ENCODE assay signal across 8 mouse cellular contexts in genomic region chr1:192770130-192770494, GRCm38 (mm10). TPM values are rescaled to one million over a fixed set of nuclear protein-coding genes. Genes with fewer than 3 reads are reported as not detected.
DNase-seq lines count a peak whose midpoint lies in the region; ATAC-seq and TF ChIP-seq lines count a peak whose summit lies in the region.

No protein-coding gene starts in this region.

- H3K4me3 ChIP-seq in forebrain, embryonic 13.5 days, result peak overlapping the region; percentile 66
- H3K4me3 ChIP-seq in layer of hippocampus, adult 2 months, result peak overlapping the region; percentile 81
- peak overlapping the region; percentile 75 for H3K4me3 ChIP-seq in stomach, postnatal 0 days (ENCODE audit: low read depth, low read length)

- no peaks in the 10 kb centered on the region for H3K27me3 ChIP-seq in forebrain, embryonic 13.5 days
- H3K27me3 ChIP-seq in stomach, postnatal 0 days (ENCODE audit: control insufficient read depth, insufficient read depth, low read length), result no peaks in the 10 kb centered on the region

- TF ChIP-seq CTCF in layer of hippocampus, adult 2 months (conservative IDR thresholded peaks at IDR 0.05), result no peak
- no peak for TF ChIP-seq CTCF in stomach, postnatal 0 days (IDR thresholded peaks at IDR 0.05; ENCODE audit: low read depth)

- peak; percentile 90 for ATAC-seq in forebrain, embryonic 13.5 days
- ATAC-seq in megakaryocyte-erythroid progenitor cell, adult 5-6 weeks (replicated peaks; ENCODE audit: low FRiP score, low TSS enrichment, poor library complexity, severe bottlenecking), result peak; percentile 48
- ATAC-seq in stomach, postnatal 0 days (ENCODE audit: low FRiP score, low TSS enrichment), result peak; percentile 49

- no peak for TF ChIP-seq EP300 in stomach, postnatal 0 days (optimal IDR thresholded peaks at IDR 0.05)

- H3K36me3 ChIP-seq in forebrain, embryonic 13.5 days (ENCODE audit: poor library complexity, severe bottlenecking), result no peaks in the 10 kb centered on the region
- H3K36me3 ChIP-seq in stomach, postnatal 0 days (ENCODE audit: control insufficient read depth, insufficient read depth, low read length), result no peaks in the 10 kb centered on the region

- peak overlapping the region; percentile 91 for H3K9ac ChIP-seq in forebrain, embryonic 13.5 days
- peak overlapping the region; percentile 75 for H3K9ac ChIP-seq in stomach, postnatal 0 days (ENCODE audit: low read length)

- H3K9me3 ChIP-seq in forebrain, embryonic 13.5 days (replicated peaks), result no peaks in the 10 kb centered on the region
- no peaks in the 10 kb centered on the region for H3K9me3 ChIP-seq in stomach, postnatal 0 days (ENCODE audit: control insufficient read depth, low read length)

- peak overlapping the region; percentile 85 for H3K27ac ChIP-seq in forebrain, embryonic 13.5 days
- H3K27ac ChIP-seq in layer of hippocampus, adult 2 months, result peak overlapping the region; percentile 98
- peak overlapping the region; percentile 93 for H3K27ac ChIP-seq in stomach, postnatal 0 days (replicated peaks)

- H3K4me2 ChIP-seq in forebrain, embryonic 13.5 days, result peak overlapping the region; percentile 86
- H3K4me2 ChIP-seq in stomach, postnatal 0 days (replicated peaks; ENCODE audit: low read depth), result peak overlapping the region; percentile 100

- peak; percentile 38 for DNase-seq in left cerebral cortex, adult 11 months (ENCODE audit: low spot score)
- no peak for DNase-seq in left cerebral cortex, postnatal 4 days
- DNase-seq in brain, adult 2 months (ENCODE audit: low read depth, low spot score), result peak; percentile 91
- peak; percentile 39 to 43 for DNase-seq in layer of hippocampus, adult 2 months (ENCODE audit: low spot score in 2 of 2)
- DNase-seq in stomach, postnatal 0 days (ENCODE audit: low spot score), result no peak
- DNase-seq in urinary bladder, postnatal 36 days (ENCODE audit: low spot score in 2 of 2), result no peak

- WGBS in forebrain, embryonic 13.5 days, result 11% methylated on average over 10 of the region's 10 CpGs
- WGBS in stomach, postnatal 0 days, result 13% methylated on average over 10 of the region's 10 CpGs

- intact Hi-C loops in left cerebral cortex, postnatal 4 days (cut with DNase I), result no loop called here

- H3K4me1 ChIP-seq in forebrain, embryonic 13.5 days, result peaks cover 12% of the 10 kb centered on the region
- 0 out of 2 replicates have a peak, but pooled peaks cover 3% of the 10 kb centered on the region for H3K4me1 ChIP-seq in stomach, postnatal 0 days (replicated peaks; ENCODE audit: control insufficient read depth, insufficient read depth)

RNA-seq across cellular contexts. Expression of gene Hhat, which starts 0.9 kb away (rescaled TPM):
- 1 to 10 TPM; 3.1 to 3.5 TPM for total RNA-seq in left cerebral cortex, postnatal 4 days (2021)
- 2.6 and 3.2 TPM in 2 replicates for polyA plus RNA-seq in forebrain, embryonic 13.5 days (2015; fragmentation: Nextera tagmentation; extraction: Ambion mirVana)
- 1 to 10 TPM; 1.6 TPM for total RNA-seq in layer of hippocampus, adult 2 months (2021)
- 1.8 and 8.0 TPM in 2 replicates for total RNA-seq in megakaryocyte-erythroid progenitor cell, adult 5-6 weeks (2014; fragmentation: Nextera tagmentation)
- 0.80 and 1.1 TPM in 2 replicates for total RNA-seq in megakaryocyte-erythroid progenitor cell, adult 5-6 weeks (2017)
- 3.1 and 3.6 TPM in 2 replicates for polyA plus RNA-seq in stomach, postnatal 0 days (2015; fragmentation: Nextera tagmentation; extraction: Ambion mirVana)

Comparison
In these comparisons a context has a peak if more than half of its experiments do, and no peak if none do; other contexts are left out.
1. DNase-seq: peak in left cerebral cortex, adult 11 months (single experiment), brain, adult 2 months (single experiment) and layer of hippocampus, adult 2 months (2 of 2); none in left cerebral cortex, postnatal 4 days (single experiment), stomach, postnatal 0 days (single experiment) and urinary bladder, postnatal 36 days (0 of 2).
2. Peak in every context shown above with its lines, with median percentiles within 50 percentile points of each other: ATAC-seq, H3K27ac ChIP-seq and H3K4me3 ChIP-seq.